Mouse (Mus musculus) intestine, embryonic 14.5 days (tissue): ENCODE results near the gene Oprl1. TPM values are rescaled to one million over a fixed set of nuclear protein-coding genes. Genes with fewer than 3 reads are reported as not detected.

Experiments
- ATAC-seq: fragments of 200-750 bp; cut with Nextera tagmentation; replicated peaks from 2 replicates; pipeline ENCODE4 v1.8.0; 2017; ENCODE audit warnings: low read depth, moderate number of reproducible peaks, moderate TSS enrichment, moderate library complexity; ENCODE audit not compliant: low FRiP score, low TSS enrichment
- DNase-seq: peaks from one replicate; pipeline ENCODE4 v3.0.0-alpha.2; 2018; ENCODE audit warnings: low spot score
- H3K27ac ChIP-seq: fragments of 300-500 bp; sonication (generic); 2 replicates; pipeline ENCODE4 v1.5.1; 2014; ENCODE audit warnings: low read depth, mild to moderate bottlenecking, control low read depth
- H3K27me3 ChIP-seq: fragments of 300-500 bp; sonication (generic); replicated peaks from 2 replicates; pipeline ENCODE4 v1.6.1; 2014; ENCODE audit warnings: low read length, control low read depth; ENCODE audit not compliant: control insufficient read depth, insufficient read depth
- H3K36me3 ChIP-seq: fragments of 300-500 bp; sonication (generic); 2 replicates; pipeline ENCODE4 v1.6.1; 2014; ENCODE audit warnings: low read length, control low read depth; ENCODE audit not compliant: control insufficient read depth, insufficient read depth
- H3K4me1 ChIP-seq: fragments of 300-500 bp; sonication (generic); replicated peaks from 2 replicates; pipeline ENCODE4 v1.6.1; 2014; ENCODE audit warnings: low read length, control low read depth, mixed read lengths; ENCODE audit not compliant: control insufficient read depth, insufficient read depth
- H3K4me2 ChIP-seq: fragments of 300-500 bp; sonication (generic); 2 replicates; pipeline ENCODE4 v1.6.1; 2014; ENCODE audit warnings: low read length
- H3K4me3 ChIP-seq: fragments of 300-500 bp; sonication (generic); 2 replicates; pipeline ENCODE4 v1.5.1; 2014; ENCODE audit warnings: low read depth, low read length, control low read depth, mixed read lengths
- H3K9ac ChIP-seq: fragments of 300-500 bp; sonication (generic); 2 replicates; pipeline ENCODE4 v1.6.1; 2014; ENCODE audit warnings: mild to moderate bottlenecking, low read length
- H3K9me3 ChIP-seq: fragments of 300-500 bp; sonication (generic); 2 replicates; pipeline ENCODE4 v1.6.1; 2016; ENCODE audit warnings: low read length, control low read depth; ENCODE audit not compliant: control insufficient read depth
- WGBS: fragments of 180-500 bp; shearing (Covaris S2); extraction: QIAGEN DNeasy Blood & Tissue Kit; methylation state at CpG from one replicate; pipeline ENCODE4 v1.1.7; 2014; 5-methylcytosine and 5-hydroxymethylcytosine counted together
- polyA plus RNA-seq: library from polyadenylated mRNA; unstranded; fragments of >200 nt; fragmentation: Nextera tagmentation; extraction: Ambion mirVana; gene quantifications from 2 replicates; pipeline ENCODE4 v1.2.1, GENCODE M21; 2014

Gene Oprl1
- polyA plus RNA-seq, 1 experiment from 2014 or later: 1.8 TPM

DNA sequence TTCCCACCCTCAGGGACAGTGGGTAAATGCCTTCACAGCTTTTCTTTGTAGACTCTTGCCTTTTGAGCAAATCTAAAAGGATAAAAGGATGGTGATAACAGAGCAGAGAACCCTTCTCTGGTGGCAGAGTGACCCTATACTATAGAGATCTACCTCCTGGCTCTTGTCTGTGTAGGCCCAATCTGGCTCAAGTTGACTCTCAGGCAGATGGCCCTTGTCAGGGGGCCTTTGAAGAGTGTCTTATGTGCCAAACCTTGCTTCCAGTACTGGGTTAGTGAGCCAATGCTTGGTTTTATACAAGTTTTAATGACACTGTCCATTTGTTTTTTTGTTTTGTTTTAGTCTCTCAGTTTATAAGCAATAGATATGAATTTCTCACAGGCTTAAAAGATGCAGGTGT lies 6.4 kb downstream of the Oprl1 start:
- Histone ChIP-seq H3K9me3 (no peaks in the 10 kb centered on the region), H3K4me1 (no peaks in the 10 kb centered on the region), H3K4me3 (no peak overlapping the region), H3K27me3 (no peaks in the 10 kb centered on the region), H3K9ac (no peak overlapping the region), H3K4me2 (no peak overlapping the region), H3K27ac (no peak overlapping the region), H3K36me3 (no peaks in the 10 kb centered on the region)
- ATAC-seq: no peak
- peak; percentile 24 for DNase-seq

DNA sequence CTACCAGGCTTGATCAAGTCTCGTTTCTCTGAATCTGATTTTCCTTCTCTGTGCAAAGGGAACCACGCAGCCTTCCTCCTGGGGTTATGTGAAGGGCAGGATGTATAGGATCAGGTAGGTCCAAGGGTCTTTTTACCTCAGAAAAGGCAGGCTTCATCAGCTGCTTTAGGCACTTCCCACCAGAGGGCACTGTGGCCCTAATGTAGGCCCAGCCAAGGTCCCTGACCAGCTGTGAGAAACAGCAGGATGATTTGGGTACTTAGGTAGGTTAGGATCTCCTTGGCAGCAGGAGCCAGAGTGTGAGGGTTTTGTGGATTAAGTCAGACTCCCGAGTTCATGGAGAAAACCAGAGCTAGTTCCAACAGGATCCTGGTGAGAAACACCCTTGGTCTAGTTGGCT lies 7.4 kb downstream of the Oprl1 start:
- ATAC-seq: 0 out of 2 replicates have a peak, but pooled peaks have one; percentile 53

DNA sequence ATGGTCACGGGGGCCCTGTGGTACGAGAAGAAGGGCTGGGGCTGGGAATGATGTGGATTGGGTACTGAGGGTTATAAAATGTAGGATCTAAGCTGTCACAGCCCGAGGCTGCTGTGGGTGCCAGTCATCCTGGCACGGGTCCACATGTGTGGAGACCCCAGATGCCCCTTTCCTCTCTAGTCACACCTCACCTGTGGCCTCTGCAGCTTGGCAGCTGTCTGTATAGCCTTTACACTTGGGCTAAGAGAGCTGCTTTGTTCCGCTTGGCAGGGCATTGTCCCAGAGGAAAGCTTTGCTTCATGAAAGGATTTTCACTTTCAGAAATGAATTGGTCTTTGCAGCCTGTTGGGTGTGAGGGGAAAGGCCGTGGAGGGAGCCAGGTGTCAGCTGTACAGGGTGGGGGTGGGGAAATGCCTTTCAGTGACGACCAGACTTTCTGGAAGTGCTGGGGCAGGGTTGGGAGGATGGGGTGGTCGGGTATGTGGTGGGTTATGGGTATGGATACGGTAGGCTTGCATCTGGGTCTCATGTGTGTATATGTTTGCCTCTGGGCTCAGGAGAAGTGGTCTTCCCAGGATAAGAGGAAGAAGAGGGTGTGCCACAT lies 12.9 kb downstream of the Oprl1 start:
- no peaks in the 10 kb centered on the region for H3K4me1 ChIP-seq
- no peak for DNase-seq
- no peak overlapping the region for H3K9ac ChIP-seq
- no peaks in the 10 kb centered on the region for H3K27me3 ChIP-seq
- no peaks in the 10 kb centered on the region for H3K36me3 ChIP-seq
- no peak overlapping the region for H3K4me3 ChIP-seq
- no peak for ATAC-seq
- H3K4me2 ChIP-seq: no peak overlapping the region
- no peak overlapping the region for H3K27ac ChIP-seq
- H3K9me3 ChIP-seq: no peaks in the 10 kb centered on the region
- 55% methylated on average over 9 of the region's 9 CpGs for WGBS

More for the DNA sequence above, 7.4 kb downstream of the Oprl1 start:
- 19% methylated on average over 3 of the region's 3 CpGs for WGBS
- DNase-seq: peak; percentile 56
- H3K36me3 ChIP-seq: no peaks in the 10 kb centered on the region
- H3K27ac ChIP-seq: no peak overlapping the region
- H3K9me3 ChIP-seq: no peaks in the 10 kb centered on the region
- no peak overlapping the region for H3K4me3 ChIP-seq
- no peaks in the 10 kb centered on the region for H3K27me3 ChIP-seq
- H3K9ac ChIP-seq: no peak overlapping the region
- no peaks in the 10 kb centered on the region for H3K4me1 ChIP-seq
- no peak overlapping the region for H3K4me2 ChIP-seq

DNA sequence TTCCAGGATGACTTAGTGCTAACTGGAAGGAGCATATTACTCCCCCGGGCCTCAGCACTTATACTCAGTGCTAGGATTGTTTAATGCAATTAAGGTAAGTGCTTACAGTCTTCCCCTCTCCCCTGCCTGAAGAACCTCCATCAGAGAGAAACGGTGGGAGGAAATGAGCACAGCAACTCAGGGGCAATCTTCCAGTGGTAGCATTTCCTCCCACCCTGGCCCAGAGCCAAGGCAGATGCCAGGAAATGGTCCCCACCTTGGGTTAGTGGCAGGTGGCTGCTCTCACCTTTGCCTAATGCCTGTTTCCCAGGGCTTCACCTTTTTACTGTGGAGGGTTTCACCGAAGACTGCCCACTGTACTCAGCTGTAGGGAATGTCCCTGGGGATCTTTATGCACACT lies 15.2 kb downstream of the Oprl1 start:
- Histone ChIP-seq H3K4me1 (no peaks in the 10 kb centered on the region), H3K36me3 (no peaks in the 10 kb centered on the region), H3K9ac (no peak overlapping the region), H3K27me3 (no peaks in the 10 kb centered on the region), H3K4me3 (no peak overlapping the region), H3K4me2 (no peak overlapping the region), H3K9me3 (no peaks in the 10 kb centered on the region), H3K27ac (no peak overlapping the region)
- ATAC-seq (no peak), DNase-seq (no peak)
- 62% methylated on average over 3 of the region's 3 CpGs for WGBS

DNA sequence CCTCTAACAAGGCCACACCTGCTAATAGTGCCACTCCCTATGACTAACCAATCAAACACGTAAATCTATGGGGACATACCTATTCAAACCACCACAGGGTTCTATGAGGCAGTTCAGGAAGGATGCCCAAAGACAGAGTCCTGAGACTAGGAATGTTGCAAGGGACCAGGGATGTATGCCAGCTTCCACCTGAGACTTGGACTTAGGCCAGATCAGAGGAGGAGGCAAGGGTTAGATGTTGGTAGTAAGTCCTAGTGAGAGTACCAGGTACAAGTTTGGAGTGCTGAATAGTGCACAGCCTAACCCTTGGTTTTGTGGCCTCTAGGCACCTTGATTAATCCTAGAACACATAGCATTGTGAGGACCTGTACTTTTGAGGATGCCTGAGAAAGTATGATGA lies 37.8 kb downstream of the Oprl1 start:
- Histone ChIP-seq H3K9ac (no peak overlapping the region), H3K27me3 (no peaks in the 10 kb centered on the region), H3K4me1 (no peaks in the 10 kb centered on the region), H3K9me3 (no peaks in the 10 kb centered on the region), H3K4me3 (no peak overlapping the region), H3K36me3 (no peaks in the 10 kb centered on the region), H3K4me2 (no peak overlapping the region), H3K27ac (no peak overlapping the region)
- no peak for ATAC-seq
- 81% methylated on average over 1 of the region's 1 CpGs for WGBS
- no peak for DNase-seq

DNA sequence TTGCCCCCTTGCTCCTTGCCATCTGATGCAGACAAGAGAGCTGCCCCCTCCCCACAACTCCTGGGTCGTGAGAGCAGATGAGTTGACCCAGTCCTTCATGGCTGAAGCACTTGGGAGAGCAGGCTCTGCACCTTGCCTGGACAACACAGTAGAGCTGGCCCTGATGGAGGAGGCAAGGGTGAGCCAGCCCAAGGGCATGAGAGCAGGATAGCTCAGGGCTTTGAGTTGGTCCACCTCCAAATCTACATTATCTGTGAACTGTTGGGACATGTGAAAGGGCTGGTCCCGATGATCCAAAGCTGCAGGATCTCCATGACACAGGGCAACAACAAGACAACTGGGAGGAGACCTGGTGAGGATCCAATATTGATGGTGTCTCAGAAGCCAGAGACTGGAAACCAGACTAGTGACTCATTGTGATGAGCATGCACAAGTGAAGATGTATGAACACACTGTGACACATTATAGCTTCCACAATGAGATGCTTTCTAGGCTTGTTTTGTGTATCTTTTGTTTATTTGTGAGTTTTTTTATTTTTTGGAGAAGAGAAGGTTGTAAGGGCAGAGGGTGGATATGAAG lies 43.4 kb downstream of the Oprl1 start:
- WGBS: 67% methylated on average over 2 of the region's 2 CpGs
- Histone ChIP-seq H3K9me3 (no peaks in the 10 kb centered on the region), H3K27me3 (peaks cover 4% of the 10 kb centered on the region; the same call in 1 of the 2 replicates), H3K4me2 (no peak overlapping the region), H3K36me3 (no peaks in the 10 kb centered on the region), H3K4me3 (no peak overlapping the region), H3K27ac (no peak overlapping the region), H3K4me1 (no peaks in the 10 kb centered on the region), H3K9ac (no peak overlapping the region)
- no peak for DNase-seq
- no peak for ATAC-seq

DNA sequence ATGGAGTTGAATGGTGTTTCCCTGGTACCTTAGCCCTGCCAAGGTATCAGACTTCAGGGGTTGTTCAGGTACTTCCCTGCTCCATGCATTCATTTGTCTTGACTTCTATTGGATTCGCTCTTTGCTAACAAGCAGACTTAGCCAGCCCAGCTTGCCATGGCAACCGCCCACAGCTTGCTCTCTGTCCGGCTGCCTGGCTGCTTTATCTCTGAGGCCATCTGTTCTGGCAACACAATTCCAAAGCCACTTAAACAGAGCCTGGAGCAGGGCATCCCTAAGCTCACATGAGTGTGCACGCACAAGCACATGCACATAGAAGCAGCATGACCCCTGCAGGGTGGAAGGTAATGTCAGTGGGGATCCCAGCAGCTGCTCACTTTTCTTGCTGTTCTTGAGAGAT lies 44.2 kb downstream of the Oprl1 start:
- no peak for ATAC-seq
- Histone ChIP-seq H3K36me3 (no peaks in the 10 kb centered on the region), H3K4me3 (no peak overlapping the region), H3K27me3 (peaks cover 7% of the 10 kb centered on the region; the same call in 1 of the 2 replicates), H3K9me3 (no peaks in the 10 kb centered on the region), H3K27ac (no peak overlapping the region), H3K4me2 (no peak overlapping the region), H3K4me1 (no peaks in the 10 kb centered on the region), H3K9ac (no peak overlapping the region)
- WGBS: 21% methylated on average over 4 of the region's 4 CpGs
- no peak for DNase-seq

DNA sequence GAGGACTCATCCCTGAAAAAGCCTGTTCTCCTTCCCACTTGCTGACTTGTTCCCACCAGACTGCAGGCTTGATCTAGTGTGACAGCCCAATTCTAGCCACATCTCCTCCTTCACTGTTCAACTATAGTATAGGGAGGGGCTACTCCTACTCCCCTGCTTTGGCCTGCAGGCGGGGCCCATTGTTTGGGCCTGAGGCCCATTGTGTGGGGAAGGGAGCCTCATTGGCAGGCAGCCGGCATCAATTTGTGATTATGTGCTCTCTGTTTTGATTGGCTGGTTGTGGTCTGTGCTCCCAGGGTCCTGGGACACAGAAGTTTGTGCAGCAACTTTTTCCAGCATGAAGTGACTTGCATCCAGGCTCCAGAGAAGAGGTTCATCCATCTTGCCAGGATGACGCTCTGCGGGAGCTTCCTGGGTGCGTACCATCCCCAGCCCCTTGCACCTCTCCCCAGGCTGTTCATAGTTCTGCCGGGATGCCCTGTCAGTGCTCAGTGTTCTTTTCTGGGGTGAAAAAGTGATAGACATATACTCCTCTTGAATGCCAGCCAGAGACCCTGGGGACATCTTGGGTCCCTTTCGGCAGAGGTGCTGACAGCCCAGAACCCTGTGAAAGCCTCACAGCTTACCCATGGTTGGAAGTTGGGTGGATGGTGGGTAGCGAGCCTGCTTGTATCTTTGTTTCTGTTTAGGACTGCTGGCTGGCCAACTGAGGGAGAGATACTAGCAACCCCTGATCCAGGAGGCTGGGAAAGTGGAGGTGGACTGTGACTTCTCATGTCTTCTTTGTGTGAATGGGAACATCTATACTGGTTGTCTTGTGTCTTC lies 48.4 kb downstream of the Oprl1 start, which contains the start of gene Myt1:
Myt1 (plus strand) TSS at position 327 of the 825 bp plus-strand sequence.
- WGBS: 57% methylated on average over 8 of the region's 8 CpGs

More for the DNA sequence above, 48.4 kb downstream of the Oprl1 start, which contains the start of gene Myt1:
- H3K27ac ChIP-seq: no peak within 1 kb of the TSS
- no peak within 1 kb of the TSS for H3K4me2 ChIP-seq
- no peak for DNase-seq
- no peaks in the 10 kb centered on the region for H3K9me3 ChIP-seq
- ATAC-seq: 0 out of 2 replicates have a peak, but pooled peaks have one; percentile 23
- no peak within 1 kb of the TSS for H3K9ac ChIP-seq
- no peaks in the 10 kb centered on the region for H3K36me3 ChIP-seq
- no peaks in the 10 kb centered on the region for H3K4me1 ChIP-seq
- H3K4me3 ChIP-seq: no peak within 1 kb of the TSS
- H3K27me3 ChIP-seq: peaks cover 7% of the 10 kb centered on the region; the same call in 1 of the 2 replicates
